Mouse (Mus musculus) liver, embryonic 14.5 days (tissue): Measurements from ENCODE around the gene Lpin1. TPM values are rescaled to one million over a fixed set of nuclear protein-coding genes. Genes with fewer than 3 reads are reported as not detected.

ENCODE experiments used
- ATAC-seq: fragments of 200-750 bp; cut with Nextera tagmentation; 2 replicates; pipeline ENCODE4 v1.8.0; 2017; ENCODE audit warnings: moderate number of reproducible peaks, mild to moderate bottlenecking, moderate library complexity; ENCODE audit not compliant: insufficient read depth
- DNase-seq, 3 experiments: peaks; one replicate each; pipeline ENCODE4 v3.0.0-alpha.2; 2012 to 2013; ENCODE audit warnings: low read depth in 3 of 3, low spot score in 3 of 3
- H3K27ac ChIP-seq: fragments of 300-500 bp; sonication (generic); 2 replicates; pipeline ENCODE4 v1.5.1; 2014; ENCODE audit warnings: moderate library complexity, mild to moderate bottlenecking, control low read depth, inconsistent platforms
- H3K27me3 ChIP-seq: fragments of 300-500 bp; sonication (generic); 2 replicates; pipeline ENCODE4 v1.6.1; 2014; ENCODE audit warnings: mild to moderate bottlenecking, low read length, moderate library complexity; ENCODE audit not compliant: control insufficient read depth, insufficient read depth
- H3K36me3 ChIP-seq: fragments of 300-500 bp; sonication (generic); replicated peaks from 2 replicates; pipeline ENCODE4 v1.6.1; 2014; ENCODE audit warnings: low read depth; ENCODE audit not compliant: control insufficient read depth, insufficient read depth
- H3K4me1 ChIP-seq, 2 experiments: fragments of 200-500 bp in 1 of 2; fragments of 300-500 bp in 1 of 2; sonication (generic) in 1 of 2; replicated peaks; 2 replicates each; pipeline ENCODE4 v1.6.1; 2012 to 2014; ENCODE audit warnings: antibody characterized with exemption in 1 of 2, inconsistent platforms in 1 of 2, low read length in 1 of 2; ENCODE audit not compliant: control insufficient read depth in 2 of 2, insufficient read depth in 2 of 2
- H3K4me2 ChIP-seq: fragments of 300-500 bp; sonication (generic); 2 replicates; pipeline ENCODE4 v1.6.1; 2014; ENCODE audit warnings: low read depth, mild to moderate bottlenecking, control low read depth, moderate library complexity
- H3K4me3 ChIP-seq, 2 experiments: fragments of 200-500 bp in 1 of 2; fragments of 300-500 bp in 1 of 2; sonication (generic) in 1 of 2; 2 replicates each; pipeline ENCODE4 v1.5.1; 2012 to 2014; ENCODE audit warnings: low read depth in 2 of 2, low read length in 2 of 2, mild to moderate bottlenecking in 2 of 2, control low read depth in 1 of 2, inconsistent platforms in 1 of 2, moderate library complexity in 1 of 2; ENCODE audit not compliant: insufficient read depth in 1 of 2
- H3K9ac ChIP-seq: fragments of 300-500 bp; sonication (generic); replicated peaks from 2 replicates; pipeline ENCODE4 v1.6.1; 2014; ENCODE audit warnings: mild to moderate bottlenecking, control low read depth, moderate library complexity
- H3K9me3 ChIP-seq: fragments of 300-500 bp; sonication (generic); 2 replicates; pipeline ENCODE4 v1.6.1; 2016; ENCODE audit warnings: low read length, mixed read lengths; ENCODE audit not compliant: control insufficient read depth
- CTCF ChIP-seq: IDR thresholded peaks from 2 replicates; pipeline ENCODE4 v1.5.1; 2016; ENCODE audit warnings: antibody characterized with exemption, low read depth, control low read depth
- EP300 ChIP-seq: IDR thresholded peaks from 2 replicates; pipeline ENCODE4 v1.6.1; 2016; ENCODE audit warnings: antibody characterized with exemption, low read depth
- WGBS: fragments of 180-500 bp; shearing (Covaris S2); extraction: QIAGEN DNeasy Blood & Tissue Kit; methylation state at CpG from one replicate; pipeline ENCODE4 v1.1.7; 2014; ENCODE audit not compliant: insufficient replicate concordance; 5-methylcytosine and 5-hydroxymethylcytosine counted together
- polyA plus RNA-seq, 2 experiments: library from polyadenylated mRNA; depleted of rRNA in 1 of 2; stranded (reverse) in 1 of 2; unstranded in 1 of 2; fragments of >200 nt; fragmentation: Nextera tagmentation in 1 of 2; extraction: Ambion mirVana in 1 of 2; gene quantifications; 2 replicates each; pipeline versions ENCODE4 v1.2.1 to v1.2.3; 2012 to 2014

Lpin1 gene
- polyA plus RNA-seq, 2 experiments: 4.8 to 5.8 TPM

- Histone ChIP-seq H3K4me2 (peak overlapping the region; percentile 96), H3K4me1 (peaks cover 27 to 64% of the 10 kb centered on the region in 2 experiments), H3K27me3 (no peaks in the 10 kb centered on the region), H3K9ac (no peak overlapping the region), H3K4me3 (peak overlapping the region in 1 of 2 experiments; percentile 82; a peak in 2 of 4 replicates), H3K9me3 (no peaks in the 10 kb centered on the region), H3K27ac (no peak overlapping the region; the same call in none of the 2 replicates), H3K36me3 (no peaks in the 10 kb centered on the region)
- ATAC-seq (no peak), DNase-seq (no peak)
- TF ChIP-seq CTCF (no peak), EP300 (no peak)
- WGBS: 64% methylated on average over 5 of the region's 5 CpGs
These were observed 23.0 kb downstream of the Lpin1 start for GRCm38 (mm10) chr12:16587767-16588166.

DNA sequence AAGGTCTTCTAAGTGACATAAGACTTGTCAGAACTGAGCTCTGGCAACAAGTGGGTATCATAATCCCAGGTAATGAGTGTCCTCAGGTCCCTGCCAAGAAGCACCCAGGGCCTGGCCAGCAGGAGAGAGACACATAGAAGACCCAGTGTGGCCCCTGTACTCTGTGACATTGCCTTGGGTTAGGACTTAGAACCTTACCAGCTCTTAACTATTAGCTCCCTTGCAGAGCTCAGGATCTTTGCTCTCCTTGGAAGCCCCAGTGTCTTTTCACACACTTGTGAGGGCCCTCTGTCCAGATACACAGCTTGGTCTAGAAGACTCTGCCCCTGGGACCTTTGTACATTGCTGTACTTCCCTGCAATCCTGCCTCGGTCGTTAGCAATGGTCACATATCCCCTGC lies 23.7 kb downstream of the Lpin1 start:
- no peaks in the 10 kb centered on the region for H3K36me3 ChIP-seq
- no peak overlapping the region for H3K4me3 ChIP-seq
- H3K27ac ChIP-seq: no peak overlapping the region
- peak overlapping the region; percentile 96; the same call in 1 of the 2 replicates for H3K4me2 ChIP-seq
- 64% methylated on average over 2 of the region's 2 CpGs for WGBS
- H3K4me1 ChIP-seq: peaks cover 30 to 66% of the 10 kb centered on the region in 2 experiments
- H3K9ac ChIP-seq: no peak overlapping the region
- no peaks in the 10 kb centered on the region for H3K9me3 ChIP-seq
- DNase-seq (no peak), ATAC-seq (no peak)
- no peaks in the 10 kb centered on the region for H3K27me3 ChIP-seq
- TF ChIP-seq CTCF (no peak), EP300 (no peak)

DNA sequence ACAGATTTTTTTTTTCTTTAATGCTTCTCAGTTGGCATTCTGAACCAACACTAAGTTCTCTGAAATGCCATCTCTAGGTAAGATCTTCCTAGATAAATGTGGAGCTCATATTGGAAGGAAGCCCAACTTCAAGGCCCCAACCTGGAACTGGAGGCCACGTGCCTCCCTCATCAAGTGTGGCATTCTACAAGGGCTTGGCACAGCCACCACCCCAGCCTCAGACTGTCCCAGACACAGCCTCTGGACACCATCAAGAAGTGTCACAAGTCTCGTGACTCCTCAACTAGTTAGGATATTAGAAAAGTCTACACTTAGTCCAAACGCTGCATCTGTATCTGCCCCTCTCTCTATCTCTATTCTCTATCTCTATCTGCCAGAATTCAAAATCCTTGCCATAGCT lies 25.8 kb downstream of the Lpin1 start:
- Histone ChIP-seq H3K36me3 (no peaks in the 10 kb centered on the region), H3K9me3 (no peaks in the 10 kb centered on the region), H3K4me2 (no peak overlapping the region), H3K27me3 (no peaks in the 10 kb centered on the region), H3K4me3 (no peak overlapping the region), H3K27ac (no peak overlapping the region), H3K9ac (no peak overlapping the region), H3K4me1 (peaks cover 46 to 71% of the 10 kb centered on the region in 2 experiments)
- 45% methylated on average over 3 of the region's 3 CpGs for WGBS
- TF ChIP-seq CTCF: no peak
- TF ChIP-seq EP300: no peak
- DNase-seq: no peak
- no peak for ATAC-seq

GRCm38 (mm10) chr12:16584035-16584682 lies 26.6 kb downstream of the Lpin1 start:
- 18% methylated on average over 14 of the region's 14 CpGs for WGBS
- H3K4me1 ChIP-seq: peaks cover 51 to 76% of the 10 kb centered on the region in 2 experiments

GRCm38 (mm10) chr12:16583313-16583712 lies 27.5 kb downstream of the Lpin1 start:
- WGBS: 57% methylated on average over 3 of the region's 3 CpGs
- H3K4me1 ChIP-seq: peaks cover 52 to 75% of the 10 kb centered on the region in 2 experiments

More at GRCm38 (mm10) chr12:16584035-16584682, 26.6 kb downstream of the Lpin1 start:
- no peak for TF ChIP-seq CTCF
- no peak for TF ChIP-seq EP300
- no peak overlapping the region for H3K9ac ChIP-seq
- H3K4me3 ChIP-seq: no peak overlapping the region
- no peaks in the 10 kb centered on the region for H3K9me3 ChIP-seq
- no peaks in the 10 kb centered on the region for H3K36me3 ChIP-seq
- DNase-seq (no peak), ATAC-seq (no peak)
- peak overlapping the region; percentile 23 for H3K4me2 ChIP-seq
- H3K27me3 ChIP-seq: no peaks in the 10 kb centered on the region
- H3K27ac ChIP-seq: no peak overlapping the region

More at GRCm38 (mm10) chr12:16583313-16583712, 27.5 kb downstream of the Lpin1 start:
- Histone ChIP-seq H3K9me3 (no peaks in the 10 kb centered on the region), H3K4me3 (no peak overlapping the region), H3K4me2 (0 out of 2 replicates have a peak overlapping the region, but pooled peaks have one; percentile 5), H3K36me3 (no peaks in the 10 kb centered on the region), H3K27ac (no peak overlapping the region), H3K9ac (no peak overlapping the region), H3K27me3 (no peaks in the 10 kb centered on the region)
- TF ChIP-seq CTCF (no peak), EP300 (no peak)
- ATAC-seq (no peak), DNase-seq (no peak)
